Mouse (Mus musculus): Measurements from ENCODE around the gene Arx. TPM values are rescaled to one million over a fixed set of nuclear protein-coding genes. Genes with fewer than 3 reads are reported as not detected.

Gene Arx
- polyA plus RNA-seq (2017; shearing (Covaris generic)) = 1 to 10 TPM in 1 of 2 experiments, under 1 TPM in 1; 0.43 to 2.6 TPM

GRCm38 (mm10) chrX:93286291-93286893, at the start of gene Arx:
Gene Arx, plus strand, starts transcription at chrX:93286445.

